Mouse (Mus musculus) ovary, postnatal 36 days (tissue): ENCODE results near the gene Mettl26.
A peak's percentile ranks its signal among the peaks of the same experiment; 100 is the strongest.

Experiments
- DNase-seq: peaks from one replicate; pipeline ENCODE4 v3.0.0; 2022; ENCODE audit warnings: low spot score, mixed read lengths

Gene Mettl26

GRCm38 (mm10) chr17:25885636-25886035 is 10.8 kb downstream of the Mettl26 start:
- no peak for DNase-seq

- DNase-seq = no peak
Observed at GRCm38 (mm10) chr17:25886806-25887205, 11.9 kb downstream of the Mettl26 start.

GRCm38 (mm10) chr17:25887467-25887866 is 12.6 kb downstream of the Mettl26 start:
- no peak for DNase-seq

GRCm38 (mm10) chr17:25888837-25889236 is 14.0 kb downstream of the Mettl26 start:
- DNase-seq = no peak

- DNase-seq = peak; percentile 61
Observed at GRCm38 (mm10) chr17:25893975-25894617, 19.2 kb downstream of the Mettl26 start.

- no peak for DNase-seq
Observed at GRCm38 (mm10) chr17:25895415-25895814, 20.5 kb downstream of the Mettl26 start.

- DNase-seq = no peak
Observed at GRCm38 (mm10) chr17:25895891-25896290, 21.0 kb downstream of the Mettl26 start.

GRCm38 (mm10) chr17:25900193-25900592 is 25.3 kb downstream of the Mettl26 start:
- DNase-seq = no peak

- DNase-seq = no peak
Observed at GRCm38 (mm10) chr17:25903061-25903460, 28.2 kb downstream of the Mettl26 start.

- no peak for DNase-seq
Observed at GRCm38 (mm10) chr17:25907640-25908039, 32.8 kb downstream of the Mettl26 start.

GRCm38 (mm10) chr17:25911816-25912215 is 36.9 kb downstream of the Mettl26 start:
- DNase-seq = no peak

GRCm38 (mm10) chr17:25913186-25913876 is 38.5 kb downstream of the Mettl26 start:
- peak; percentile 22 for DNase-seq

GRCm38 (mm10) chr17:25913877-25914275 is 39.0 kb downstream of the Mettl26 start:
- no peak for DNase-seq

GRCm38 (mm10) chr17:25914295-25914694 is 39.4 kb downstream of the Mettl26 start:
- DNase-seq = no peak

GRCm38 (mm10) chr17:25916931-25917647 is 42.2 kb downstream of the Mettl26 start:
- no peak for DNase-seq

GRCm38 (mm10) chr17:25918037-25918750 is 43.3 kb downstream of the Mettl26 start:
- DNase-seq = no peak

- no peak for DNase-seq
Observed at GRCm38 (mm10) chr17:25919144-25919785, 44.4 kb downstream of the Mettl26 start, which contains the start of gene Rab40c. Gene Rab40c, minus strand, starts transcription at chr17:25919727.

GRCm38 (mm10) chr17:25919786-25920642 is 45.1 kb downstream of the Mettl26 start:
- DNase-seq = peak; percentile 100

- DNase-seq = no peak
Observed at GRCm38 (mm10) chr17:25922120-25922519, 47.2 kb downstream of the Mettl26 start.

GRCm38 (mm10) chr17:25925348-25925747 is 50.5 kb downstream of the Mettl26 start:
- no peak for DNase-seq
